Mouse (Mus musculus) limb, embryonic 15.5 days (tissue): ENCODE measurements around the gene Vegfc. TPM values are rescaled to one million over a fixed set of nuclear protein-coding genes. Genes with fewer than 3 reads are reported as not detected.

Experiments used
- ATAC-seq: fragments of 200-750 bp; cut with Nextera tagmentation; 2 replicates; pipeline ENCODE4 v1.8.0; 2017; ENCODE audit warnings: low read depth, moderate TSS enrichment; ENCODE audit not compliant: insufficient number of reproducible peaks, low FRiP score, low TSS enrichment
- H3K27ac ChIP-seq: fragments of 300-500 bp; sonication (generic); 2 replicates; pipeline ENCODE4 v1.5.1; 2015; ENCODE audit warnings: moderate library complexity, mild to moderate bottlenecking, inconsistent platforms
- H3K27me3 ChIP-seq: fragments of 300-500 bp; sonication (generic); 2 replicates; pipeline ENCODE4 v1.6.1; 2015; ENCODE audit warnings: inconsistent platforms
- H3K36me3 ChIP-seq: fragments of 300-500 bp; sonication (generic); 2 replicates; pipeline ENCODE4 v1.6.1; 2015; ENCODE audit warnings: inconsistent platforms
- H3K4me1 ChIP-seq: fragments of 300-500 bp; sonication (generic); 2 replicates; pipeline ENCODE4 v1.6.1; 2015; ENCODE audit warnings: inconsistent platforms
- H3K4me2 ChIP-seq: fragments of 300-500 bp; sonication (generic); 2 replicates; pipeline ENCODE4 v1.6.1; 2015; ENCODE audit warnings: mild to moderate bottlenecking, inconsistent platforms
- H3K4me3 ChIP-seq: fragments of 300-500 bp; sonication (generic); 2 replicates; pipeline ENCODE4 v1.5.1; 2015; ENCODE audit warnings: mild to moderate bottlenecking, inconsistent platforms
- H3K9ac ChIP-seq: fragments of 300-500 bp; sonication (generic); 2 replicates; pipeline ENCODE4 v1.6.1; 2015; ENCODE audit warnings: inconsistent platforms
- H3K9me3 ChIP-seq: fragments of 300-500 bp; sonication (generic); 2 replicates; pipeline ENCODE4 v1.6.1; 2016; ENCODE audit warnings: inconsistent platforms
- WGBS: fragments of 180-500 bp; shearing (Covaris S2); methylation state at CpG from one replicate; pipeline ENCODE4 v1.1.7; 2015; 5-methylcytosine and 5-hydroxymethylcytosine counted together
- polyA plus RNA-seq: library from polyadenylated mRNA; unstranded; fragments of >200 nt; fragmentation: Nextera tagmentation; extraction: Ambion mirVana; gene quantifications from 2 replicates; pipeline ENCODE4 v1.2.1, GENCODE M21; 2015

Vegfc gene
- polyA plus RNA-seq, 1 experiment from 2014 or later = 11.0 TPM

DNA sequence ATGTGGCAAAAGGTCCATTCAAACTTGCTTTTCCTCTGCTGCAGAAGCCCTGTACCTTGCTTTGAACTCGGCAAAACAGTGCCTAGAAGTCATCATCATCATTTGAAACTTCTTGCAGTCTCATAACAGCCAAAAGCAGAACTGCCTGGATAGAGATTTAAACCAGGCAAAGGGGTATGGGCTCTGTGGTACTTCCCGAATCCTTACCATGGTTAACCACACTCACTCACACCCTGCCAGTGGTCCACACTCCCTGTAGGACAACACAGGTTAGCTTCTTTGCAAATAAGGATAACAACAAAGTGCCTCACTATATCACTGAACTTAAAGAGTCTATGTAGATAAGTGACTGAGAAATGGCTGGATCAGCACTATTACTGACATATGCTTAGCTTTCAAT lies 9.7 kb downstream of the Vegfc start:
- Histone ChIP-seq H3K27me3 (no peaks in the 10 kb centered on the region), H3K9ac (no peak overlapping the region), H3K9me3 (no peaks in the 10 kb centered on the region), H3K4me3 (no peak overlapping the region), H3K36me3 (no peaks in the 10 kb centered on the region), H3K4me2 (no peak overlapping the region), H3K4me1 (no peaks in the 10 kb centered on the region), H3K27ac (no peak overlapping the region)
- ATAC-seq = no peak
- WGBS = 69% methylated on average over 2 of the region's 2 CpGs

GRCm38 (mm10) chr8:54089204-54089603 lies 11.8 kb downstream of the Vegfc start:
- H3K27me3 ChIP-seq = no peaks in the 10 kb centered on the region
- H3K4me3 ChIP-seq = no peak overlapping the region
- H3K9me3 ChIP-seq = no peaks in the 10 kb centered on the region
- no peak overlapping the region for H3K4me2 ChIP-seq
- no peaks in the 10 kb centered on the region for H3K4me1 ChIP-seq
- ATAC-seq = no peak
- whole genome bisulfite sequencing = 59% methylated on average over 4 of the region's 4 CpGs
- no peak overlapping the region for H3K27ac ChIP-seq
- H3K36me3 ChIP-seq = no peaks in the 10 kb centered on the region
- no peak overlapping the region for H3K9ac ChIP-seq

DNA sequence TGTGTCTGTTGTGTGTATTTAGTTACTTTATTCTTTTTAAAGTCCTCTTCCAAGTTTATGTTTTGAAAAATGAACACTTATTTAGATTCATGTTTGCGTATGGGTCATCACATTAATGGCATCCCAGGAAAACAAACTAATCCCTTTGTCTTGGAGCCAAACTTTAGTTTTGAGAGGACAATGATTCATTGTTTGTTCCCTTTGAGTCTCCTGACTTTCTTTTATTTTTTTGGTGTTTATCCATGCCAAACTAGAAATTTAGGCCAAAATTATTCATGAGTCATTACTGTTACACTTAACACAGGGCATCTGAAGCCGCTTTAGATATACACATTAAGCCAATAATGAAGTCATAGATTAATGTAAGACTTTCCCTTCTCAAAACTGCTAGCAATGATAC lies 12.5 kb downstream of the Vegfc start:
- Histone ChIP-seq H3K4me3 (no peak overlapping the region), H3K4me2 (no peak overlapping the region), H3K27me3 (no peaks in the 10 kb centered on the region), H3K27ac (no peak overlapping the region), H3K9me3 (no peaks in the 10 kb centered on the region), H3K4me1 (no peaks in the 10 kb centered on the region), H3K9ac (no peak overlapping the region), H3K36me3 (no peaks in the 10 kb centered on the region)
- no peak for ATAC-seq
- WGBS = 84% methylated on average over 2 of the region's 2 CpGs

GRCm38 (mm10) chr8:54100058-54100457 lies 22.7 kb downstream of the Vegfc start:
- Histone ChIP-seq H3K27ac (no peak overlapping the region), H3K4me2 (no peak overlapping the region)

GRCm38 (mm10) chr8:54114581-54114980 lies 37.2 kb downstream of the Vegfc start:
- no peak for ATAC-seq
- no peaks in the 10 kb centered on the region for H3K27me3 ChIP-seq
- H3K4me2 ChIP-seq = no peak overlapping the region
- no peak overlapping the region for H3K4me3 ChIP-seq
- WGBS = 11% methylated on average over 3 of the region's 3 CpGs
- H3K27ac ChIP-seq = no peak overlapping the region
- no peaks in the 10 kb centered on the region for H3K9me3 ChIP-seq
- no peaks in the 10 kb centered on the region for H3K36me3 ChIP-seq
- no peaks in the 10 kb centered on the region for H3K4me1 ChIP-seq
- no peak overlapping the region for H3K9ac ChIP-seq

More at GRCm38 (mm10) chr8:54100058-54100457, 22.7 kb downstream of the Vegfc start:
- Histone ChIP-seq H3K4me3 (no peak overlapping the region), H3K36me3 (no peaks in the 10 kb centered on the region), H3K4me1 (no peaks in the 10 kb centered on the region), H3K9me3 (no peaks in the 10 kb centered on the region), H3K27me3 (no peaks in the 10 kb centered on the region), H3K9ac (no peak overlapping the region)
- ATAC-seq = no peak
- 13% methylated on average over 6 of the region's 6 CpGs for WGBS

DNA sequence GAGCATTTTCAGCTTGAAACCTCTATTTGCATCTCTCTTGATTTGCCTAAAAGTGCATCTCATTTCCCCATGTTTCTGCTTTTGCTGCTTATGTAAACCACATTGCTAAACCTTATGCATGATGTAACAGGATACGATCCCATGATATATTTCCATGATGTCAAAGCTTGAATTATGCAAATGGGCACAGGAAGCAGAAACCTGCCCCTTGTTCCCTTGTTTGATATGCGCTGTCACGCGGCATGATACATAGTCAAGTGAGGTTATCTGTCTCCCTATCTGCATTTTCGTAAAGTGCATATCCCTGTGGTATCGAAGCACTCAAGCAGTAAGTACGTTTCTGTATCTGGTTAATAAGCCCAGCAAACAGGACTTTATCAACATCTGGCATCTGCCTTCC lies 42.7 kb downstream of the Vegfc start:
- Histone ChIP-seq H3K4me1 (no peaks in the 10 kb centered on the region), H3K9ac (no peak overlapping the region), H3K9me3 (no peaks in the 10 kb centered on the region), H3K36me3 (no peaks in the 10 kb centered on the region), H3K4me3 (no peak overlapping the region), H3K4me2 (no peak overlapping the region), H3K27me3 (no peaks in the 10 kb centered on the region), H3K27ac (no peak overlapping the region)
- WGBS = 90% methylated on average over 7 of the region's 7 CpGs
- no peak for ATAC-seq

DNA sequence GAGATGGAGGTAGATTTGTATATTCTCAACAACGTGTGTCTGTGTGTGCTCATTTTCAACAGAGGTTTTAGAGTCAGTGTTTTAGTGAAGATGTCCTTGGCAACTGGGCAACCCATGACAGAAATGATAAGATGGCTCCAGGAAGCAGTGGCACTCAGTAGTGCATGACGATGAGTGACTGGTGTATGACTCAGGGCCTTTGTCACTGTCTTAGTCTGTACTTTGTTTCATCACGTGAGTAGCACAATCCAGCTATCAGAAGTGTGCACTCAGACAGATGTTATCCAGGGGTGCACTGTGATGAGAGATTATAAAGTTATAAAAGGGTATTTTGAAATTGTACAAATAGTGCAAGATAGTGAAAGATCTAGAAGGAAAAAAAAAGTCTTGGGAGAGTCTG lies 44.5 kb downstream of the Vegfc start:
- Histone ChIP-seq H3K9me3 (no peaks in the 10 kb centered on the region), H3K27me3 (no peaks in the 10 kb centered on the region), H3K27ac (no peak overlapping the region), H3K4me3 (no peak overlapping the region), H3K36me3 (no peaks in the 10 kb centered on the region), H3K4me2 (no peak overlapping the region), H3K4me1 (no peaks in the 10 kb centered on the region), H3K9ac (no peak overlapping the region)
- no peak for ATAC-seq
- 82% methylated on average over 3 of the region's 3 CpGs for WGBS

DNA sequence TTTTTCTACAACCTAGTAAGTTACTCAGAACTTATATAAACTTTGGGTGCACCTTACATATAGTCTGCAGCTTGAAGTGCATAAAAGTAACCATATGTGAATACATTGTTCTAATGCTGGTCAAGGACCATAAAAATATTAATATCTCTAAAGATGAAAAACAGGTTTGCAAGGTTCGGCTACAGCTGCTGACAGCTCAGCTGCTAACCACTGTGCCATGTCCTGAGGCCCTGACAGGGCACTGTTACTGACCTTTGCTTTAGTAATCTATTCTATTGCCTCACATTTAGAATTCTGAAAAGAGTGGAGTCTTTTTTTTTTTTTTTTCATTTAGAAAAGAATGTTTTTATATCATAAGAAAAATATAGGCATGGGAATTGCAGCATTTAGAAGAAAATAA lies 44.9 kb downstream of the Vegfc start:
- Histone ChIP-seq H3K36me3 (no peaks in the 10 kb centered on the region), H3K9ac (no peak overlapping the region), H3K27me3 (no peaks in the 10 kb centered on the region), H3K9me3 (no peaks in the 10 kb centered on the region), H3K4me3 (no peak overlapping the region), H3K27ac (no peak overlapping the region), H3K4me2 (no peak overlapping the region), H3K4me1 (no peaks in the 10 kb centered on the region)
- no peak for ATAC-seq
- WGBS = 42% methylated on average over 1 of the region's 1 CpGs

- no peak overlapping the region for H3K4me2 ChIP-seq
- no peaks in the 10 kb centered on the region for H3K27me3 ChIP-seq
- WGBS = 91% methylated on average over 2 of the region's 2 CpGs
- H3K4me1 ChIP-seq = no peaks in the 10 kb centered on the region
- H3K9me3 ChIP-seq = no peaks in the 10 kb centered on the region
- no peak overlapping the region for H3K4me3 ChIP-seq
- no peaks in the 10 kb centered on the region for H3K36me3 ChIP-seq
- H3K9ac ChIP-seq = no peak overlapping the region
- no peak for ATAC-seq
- no peak overlapping the region for H3K27ac ChIP-seq
These were observed 53.2 kb downstream of the Vegfc start for GRCm38 (mm10) chr8:54130558-54130957.

GRCm38 (mm10) chr8:54153240-54153639 lies 75.8 kb downstream of the Vegfc start:
- H3K9ac ChIP-seq = no peak overlapping the region
- no peak overlapping the region for H3K27ac ChIP-seq
- no peaks in the 10 kb centered on the region for H3K9me3 ChIP-seq
- no peaks in the 10 kb centered on the region for H3K4me1 ChIP-seq
- ATAC-seq = no peak
- no peaks in the 10 kb centered on the region for H3K27me3 ChIP-seq
- H3K4me2 ChIP-seq = no peak overlapping the region
- H3K4me3 ChIP-seq = no peak overlapping the region
- no peaks in the 10 kb centered on the region for H3K36me3 ChIP-seq
- 44% methylated on average over 4 of the region's 4 CpGs for WGBS

- Histone ChIP-seq H3K4me2 (peak overlapping the region; percentile 32), H3K4me3 (peak overlapping the region; percentile 8; the same call in 1 of the 2 replicates), H3K9ac (no peak overlapping the region), H3K27ac (no peak overlapping the region; the same call in 1 of the 2 replicates), H3K9me3 (no peaks in the 10 kb centered on the region), H3K36me3 (no peaks in the 10 kb centered on the region), H3K27me3 (no peaks in the 10 kb centered on the region), H3K4me1 (peaks cover 6% of the 10 kb centered on the region; the same call in 1 of the 2 replicates)
- 6% methylated on average over 5 of the region's 5 CpGs for WGBS
- no peak for ATAC-seq
These were observed 86.1 kb downstream of the Vegfc start for GRCm38 (mm10) chr8:54163505-54163904.

DNA sequence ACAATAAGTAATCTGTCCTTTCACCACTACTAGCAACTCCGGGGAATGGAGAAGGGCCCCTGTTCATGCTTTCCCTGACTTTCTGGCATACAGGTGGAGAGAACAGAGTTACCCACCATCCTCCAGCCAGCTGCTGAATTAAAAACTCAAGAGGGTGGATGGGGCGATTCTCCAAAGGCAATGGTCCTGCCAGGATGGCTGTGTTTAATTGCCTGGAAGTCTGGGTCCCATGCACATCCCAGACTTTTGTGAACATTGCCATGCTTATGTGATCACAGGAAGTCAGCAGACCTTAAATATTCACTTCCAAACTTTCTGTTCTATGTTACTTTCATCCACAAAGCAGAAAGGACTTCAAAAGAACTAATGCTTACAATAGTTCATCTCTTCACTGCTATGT lies 107.9 kb downstream of the Vegfc start:
- WGBS = 77% methylated on average over 2 of the region's 2 CpGs
- Histone ChIP-seq H3K4me3 (no peak overlapping the region), H3K9me3 (no peaks in the 10 kb centered on the region), H3K36me3 (peaks cover 8% of the 10 kb centered on the region), H3K9ac (no peak overlapping the region), H3K4me1 (no peaks in the 10 kb centered on the region), H3K27ac (no peak overlapping the region), H3K4me2 (no peak overlapping the region), H3K27me3 (no peaks in the 10 kb centered on the region)
- no peak for ATAC-seq

DNA sequence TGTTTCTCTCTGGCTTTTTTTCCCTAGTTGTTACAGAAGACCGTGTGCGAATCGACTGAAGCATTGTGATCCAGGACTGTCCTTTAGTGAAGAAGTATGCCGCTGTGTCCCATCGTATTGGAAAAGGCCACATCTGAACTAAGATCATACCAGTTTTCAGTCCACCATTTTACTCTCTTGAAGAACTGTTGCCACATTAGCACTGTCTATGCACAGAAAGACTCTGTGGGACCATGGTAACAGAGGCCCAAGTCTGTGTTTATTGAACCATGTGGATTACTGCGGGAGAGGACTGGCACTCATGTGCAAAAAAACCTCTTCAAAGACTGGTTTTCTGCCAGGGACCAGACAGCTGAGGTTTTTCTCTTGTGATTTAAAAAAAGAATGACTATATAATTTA lies 108.5 kb downstream of the Vegfc start:
- no peaks in the 10 kb centered on the region for H3K4me1 ChIP-seq
- H3K27ac ChIP-seq = no peak overlapping the region
- 80% methylated on average over 6 of the region's 6 CpGs for WGBS
- no peaks in the 10 kb centered on the region for H3K9me3 ChIP-seq
- no peak overlapping the region for H3K4me2 ChIP-seq
- no peak overlapping the region for H3K9ac ChIP-seq
- H3K4me3 ChIP-seq = no peak overlapping the region
- H3K27me3 ChIP-seq = no peaks in the 10 kb centered on the region
- no peak for ATAC-seq
- peaks cover 7% of the 10 kb centered on the region for H3K36me3 ChIP-seq
